Mouse (Mus musculus) monocyte, adult 2 months (primary cell): ENCODE results near the gene Mafg.
A peak's percentile ranks its signal among the peaks of the same experiment; 100 is the strongest.

Experiments used
- DNase-seq, 2 experiments: peaks; one replicate each; pipeline ENCODE4 v3.0.0; 2022; ENCODE audit warnings: low spot score in 2 of 2, low read depth in 1 of 2

The Mafg gene

GRCm38 (mm10) chr11:120647047-120647830 lies 13.8 kb upstream of the Mafg start:
- no peak for DNase-seq

GRCm38 (mm10) chr11:120643601-120643987 lies 10.2 kb upstream of the Mafg start, which contains the start of gene Pycr1:
TSS of gene Pycr1 (minus strand) at chr11:120643769.
- DNase-seq, result peak; percentile 67 to 78

DNA sequence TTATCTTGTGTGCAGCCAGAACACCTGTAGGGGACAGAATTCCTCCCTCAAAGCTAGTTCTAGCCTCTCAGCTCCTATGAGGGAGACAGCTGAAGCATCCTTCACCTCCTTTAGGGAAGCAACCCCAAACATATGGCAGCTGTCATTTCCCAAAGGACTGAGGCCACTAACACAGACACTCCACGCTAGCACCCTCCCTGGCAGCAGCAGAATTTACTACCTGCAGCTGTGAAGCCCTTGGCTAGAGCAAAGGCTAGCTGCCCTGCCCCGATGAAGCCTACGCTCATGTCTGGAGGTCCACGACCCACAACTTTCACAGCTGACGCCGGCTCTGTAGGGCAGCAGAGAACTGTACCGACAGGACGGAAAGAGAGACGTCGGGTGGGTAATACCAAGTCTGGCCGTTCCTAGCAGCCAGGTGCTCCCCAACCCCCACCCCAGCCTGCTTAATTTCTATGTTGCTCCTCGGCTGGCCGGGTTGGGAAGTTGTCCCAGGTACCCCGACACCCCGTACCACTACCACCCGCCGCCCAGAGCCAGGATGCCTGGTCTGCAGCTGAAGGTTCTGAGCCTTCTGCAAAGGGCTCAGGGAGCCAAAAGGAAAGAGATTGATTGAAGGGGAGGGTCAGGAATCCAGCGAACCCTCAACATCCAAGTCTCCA lies 9.7 kb upstream of the Mafg start:
- DNase-seq, result no peak

DNA sequence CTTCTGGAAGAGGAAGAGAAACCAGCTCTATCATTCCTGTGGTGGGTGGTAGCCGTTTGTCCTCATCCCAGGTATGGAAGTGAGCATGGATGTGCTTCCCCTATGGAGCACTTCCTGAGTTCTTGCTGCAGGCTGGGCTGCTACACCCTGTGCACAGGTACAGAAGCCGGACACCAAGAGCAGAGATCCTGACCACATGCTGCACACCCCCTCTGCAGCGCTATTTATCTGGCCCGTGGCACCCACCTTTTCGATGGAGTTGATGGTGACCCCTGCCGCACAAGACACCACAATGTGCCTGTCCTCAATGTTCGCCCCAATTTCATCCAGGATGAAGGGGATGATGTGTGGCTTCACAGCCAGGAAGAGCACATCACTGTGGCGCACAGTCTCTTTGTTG lies 8.5 kb upstream of the Mafg start:
- DNase-seq, result no peak

DNA sequence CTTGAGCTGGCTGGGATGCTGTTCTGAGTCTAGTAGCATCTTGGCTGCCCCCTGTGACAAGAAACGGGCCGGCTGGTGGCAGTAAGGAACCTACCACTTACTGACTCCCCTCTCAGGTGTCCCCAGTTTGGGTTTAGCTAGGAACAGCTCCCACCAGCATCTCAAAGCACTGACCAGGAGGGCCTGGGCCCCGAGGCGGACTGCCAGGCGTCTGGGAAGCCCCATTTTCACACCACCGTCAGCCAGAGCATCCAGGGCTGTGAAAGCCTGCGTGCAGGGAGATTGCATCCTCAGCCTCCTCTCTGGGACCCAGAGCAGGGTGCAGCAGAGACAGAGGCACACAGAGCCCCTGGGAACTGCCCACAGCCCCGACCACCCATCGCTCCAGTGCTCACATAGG lies 7.9 kb upstream of the Mafg start:
- DNase-seq, result no peak

DNA sequence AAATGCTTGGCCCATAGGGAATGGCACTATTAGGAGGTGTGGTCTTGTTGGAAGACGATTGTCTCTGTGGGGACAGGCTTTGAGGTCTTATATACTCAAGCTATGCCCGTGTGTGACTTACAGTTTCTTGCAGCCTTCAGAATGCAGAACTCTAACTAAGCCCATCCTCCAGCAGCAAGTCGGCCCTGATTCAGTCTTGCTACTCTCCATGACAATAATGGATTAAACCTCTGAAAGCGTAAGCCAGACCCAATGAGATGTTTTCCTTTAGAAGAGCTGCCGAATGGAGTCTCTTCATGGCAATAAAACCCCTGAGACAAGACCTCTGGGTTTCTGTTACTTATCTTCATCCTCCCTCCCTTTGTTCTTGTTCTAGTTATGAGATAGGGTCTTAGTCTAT lies 1.4 kb upstream of the Mafg start:
- DNase-seq, result no peak

- peak; percentile 63 to 72 for DNase-seq
Observed at GRCm38 (mm10) chr11:120632559-120633519, 561 bp downstream of the Mafg start.

GRCm38 (mm10) chr11:120631726-120632448 lies 1.5 kb downstream of the Mafg start:
- no peak for DNase-seq

DNA sequence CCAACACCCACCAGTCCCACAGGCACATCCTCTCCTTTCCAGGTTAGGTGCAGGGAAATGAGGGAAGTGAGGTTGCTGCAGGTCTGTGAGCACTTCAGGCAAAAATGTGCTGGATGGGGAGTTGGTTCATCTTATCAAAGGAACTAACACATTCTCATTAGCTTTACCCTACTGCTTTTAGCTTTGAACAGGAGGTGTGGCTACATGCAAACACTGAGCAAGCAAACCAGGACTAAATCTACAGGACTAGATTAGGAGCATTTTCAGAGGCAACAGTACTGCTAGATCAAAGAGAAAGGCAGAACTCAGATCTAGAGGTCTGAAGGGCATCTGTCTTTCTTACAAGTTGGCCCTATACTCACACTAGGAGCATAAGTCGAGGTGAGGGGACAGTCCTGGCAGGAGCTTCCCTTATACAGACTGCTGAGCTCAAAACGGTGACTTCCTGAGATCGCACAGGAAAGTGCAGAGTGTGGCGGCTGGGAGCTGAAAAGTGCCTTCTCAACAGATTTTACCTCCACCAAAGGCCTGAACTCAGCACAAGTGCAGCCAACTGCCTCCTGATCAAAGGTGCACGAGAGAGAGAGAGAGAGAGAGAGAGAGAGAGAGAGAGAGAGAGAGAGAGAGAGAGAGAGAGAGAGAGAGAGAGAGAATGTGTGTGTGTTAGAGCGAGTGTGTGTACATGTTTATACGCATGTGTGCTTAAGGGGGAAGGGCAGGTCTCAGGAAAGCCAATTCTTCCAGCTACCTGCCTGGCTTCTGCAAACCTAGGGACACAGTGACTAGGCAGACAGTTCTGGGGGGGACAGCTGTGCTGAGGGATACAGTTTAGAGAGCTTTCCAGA lies 2.3 kb downstream of the Mafg start:
- DNase-seq, result no peak

GRCm38 (mm10) chr11:120630401-120630871 lies 3.0 kb downstream of the Mafg start:
- DNase-seq, result peak; percentile 78 to 82

DNA sequence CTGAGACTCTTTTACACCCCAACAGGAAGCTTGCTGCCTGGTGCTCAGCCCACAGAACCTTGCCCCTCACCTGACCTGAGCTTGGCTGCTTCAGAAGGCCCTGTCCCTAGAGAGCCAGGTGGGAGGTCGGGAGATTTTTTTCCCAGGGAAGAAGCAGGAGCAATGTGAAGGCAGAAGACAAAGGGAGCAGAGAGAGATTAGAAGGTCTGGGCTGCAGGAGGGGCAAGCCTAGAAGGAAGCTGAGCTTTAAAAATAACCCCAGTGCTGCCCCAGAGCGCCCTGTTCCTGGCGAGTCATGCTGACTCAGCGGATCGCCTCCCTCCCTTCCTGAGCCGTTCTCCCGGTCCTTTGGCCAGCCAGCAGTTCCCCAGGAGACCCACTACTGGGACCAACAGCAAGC lies 3.5 kb downstream of the Mafg start:
- DNase-seq, result peak in 1 of 2 experiments; percentile 48

GRCm38 (mm10) chr11:120629341-120629730 lies 4.1 kb downstream of the Mafg start:
- DNase-seq, result peak in 1 of 2 experiments; percentile 56

DNA sequence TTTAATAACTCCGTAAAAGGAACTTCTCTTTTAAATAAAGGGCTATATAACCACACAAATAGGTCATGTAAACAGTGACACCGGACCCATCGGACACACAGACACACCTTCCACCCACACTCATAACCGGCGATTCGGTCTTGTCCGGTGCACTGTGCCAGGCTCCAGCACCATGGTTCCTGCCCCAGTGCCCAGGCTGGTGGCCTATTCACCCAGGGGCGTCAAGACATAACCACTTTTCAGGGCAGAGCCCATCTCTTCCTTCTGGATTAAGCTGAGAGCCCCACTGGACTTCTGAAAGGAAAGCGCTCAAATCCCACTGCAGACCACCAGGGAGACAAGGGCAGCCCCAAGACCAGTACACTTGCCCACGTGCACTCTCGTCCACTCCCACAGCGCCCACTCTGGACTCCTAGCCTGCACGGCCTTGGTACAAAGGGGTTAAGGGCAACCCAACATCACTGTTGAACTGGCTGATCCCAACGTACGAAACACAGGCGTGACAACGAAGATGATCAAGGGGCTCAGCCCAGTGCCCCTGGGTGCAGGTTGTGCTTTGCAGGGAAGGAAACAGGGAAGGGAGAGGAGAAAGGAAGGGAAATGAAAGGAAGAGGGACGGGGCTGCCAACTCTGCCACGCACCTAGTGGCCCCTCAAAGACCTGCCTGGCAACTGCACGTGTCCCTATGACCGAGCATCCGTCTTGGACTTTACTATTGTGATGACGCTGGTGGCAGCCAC lies 4.6 kb downstream of the Mafg start:
- DNase-seq, result no peak

DNA sequence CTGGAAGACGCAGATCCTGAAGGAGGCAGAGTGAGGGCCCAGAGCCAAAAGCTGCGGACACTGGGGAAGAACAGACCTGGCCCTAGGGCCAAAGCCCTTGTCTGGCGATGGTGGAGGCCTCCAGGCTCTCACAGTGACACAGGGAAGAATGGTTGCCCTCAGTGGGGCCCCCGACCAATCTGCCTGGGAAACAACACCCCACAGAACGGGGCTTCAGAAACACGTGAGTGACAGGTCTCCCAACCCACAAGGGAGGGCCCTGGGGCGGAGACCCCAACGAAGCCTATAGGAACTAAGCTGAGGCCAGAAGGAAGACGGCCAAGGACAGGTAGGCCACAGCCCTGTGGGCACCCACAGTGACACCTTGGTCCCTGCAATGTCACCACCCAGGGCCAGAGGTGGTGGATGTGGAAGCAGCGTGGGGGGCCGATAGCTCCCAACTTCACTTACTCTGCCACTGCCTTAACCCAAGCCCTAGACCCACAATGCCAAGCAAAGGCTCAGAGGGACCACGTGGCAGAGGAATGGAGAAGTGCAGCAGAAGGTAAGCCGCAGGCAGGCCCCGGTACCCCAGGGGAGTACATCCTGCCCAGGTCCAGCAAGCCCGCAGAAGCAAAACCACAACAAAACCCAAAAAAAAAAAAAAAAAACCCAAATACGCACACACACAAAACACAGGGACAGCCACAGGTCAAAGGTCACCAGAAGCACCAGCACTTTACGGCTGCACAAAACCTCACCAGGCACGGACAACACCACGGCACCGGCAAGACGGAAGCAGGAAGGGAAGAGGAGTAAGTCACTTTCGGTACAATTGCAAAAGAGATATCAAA lies 5.7 kb downstream of the Mafg start:
- peak in 1 of 2 experiments; percentile 49 for DNase-seq

GRCm38 (mm10) chr11:120626785-120627467 lies 6.5 kb downstream of the Mafg start:
- no peak for DNase-seq

DNA sequence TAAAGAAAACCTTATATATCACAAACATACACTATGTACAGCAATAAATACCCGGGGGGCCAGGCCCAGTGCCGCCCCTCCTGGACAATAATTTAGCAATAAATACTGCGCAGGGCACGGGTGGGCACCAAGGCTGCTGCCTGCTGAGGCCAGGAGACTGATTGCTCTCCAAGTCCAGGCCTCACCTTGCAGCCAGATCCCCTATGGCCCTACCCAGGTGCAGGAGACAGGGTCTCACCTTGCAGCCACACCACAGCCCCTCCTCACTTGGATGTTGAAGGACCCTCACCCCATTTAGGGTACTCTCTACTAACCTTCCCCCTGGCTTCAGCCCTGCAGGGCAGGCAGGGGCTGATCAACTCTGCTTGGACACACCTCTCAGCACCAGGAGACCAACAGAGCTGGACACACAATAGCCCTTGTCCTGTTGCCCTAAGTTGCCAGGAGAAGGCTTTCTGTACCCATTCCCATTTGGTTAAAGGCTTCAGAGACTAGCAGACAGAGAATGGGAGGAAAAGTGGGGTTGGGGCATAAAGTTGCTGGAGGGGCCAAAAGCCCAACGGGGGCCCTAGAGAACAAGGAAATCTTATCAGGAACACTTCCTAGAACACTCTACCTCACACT lies 8.1 kb downstream of the Mafg start, which contains the start of gene Sirt7:
Gene Sirt7, minus strand, starts transcription at position 89 of the 624 bp plus-strand sequence.
- DNase-seq, result no peak

DNA sequence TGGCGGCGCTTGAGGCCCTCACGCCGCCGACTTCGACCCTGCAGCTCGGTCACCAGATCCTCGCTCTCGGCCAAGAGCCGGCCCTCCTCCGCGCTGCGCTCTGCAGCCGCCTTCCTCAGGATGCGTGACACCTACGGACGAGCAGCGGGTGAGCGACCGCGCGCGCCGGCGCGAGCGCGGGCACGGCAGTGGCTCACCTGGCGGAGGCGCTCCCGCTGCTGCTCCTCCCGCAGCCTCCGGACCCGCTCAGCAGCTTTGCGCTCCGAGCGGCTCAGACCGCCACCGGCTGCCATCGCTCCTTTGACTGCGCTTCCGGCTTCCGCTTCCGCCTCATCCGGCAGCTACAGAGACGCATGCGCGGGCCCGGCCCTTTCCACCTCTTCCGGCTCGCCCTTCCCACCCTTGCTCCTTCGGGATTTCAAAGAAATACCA lies 8.7 kb downstream of the Mafg start:
- DNase-seq, result peak; percentile 58 to 60
